Mouse (Mus musculus) erythroblast, embryonic 14.5 days (primary cell): ENCODE results near the gene Gm8220.
"Not testable (repeated sequence)": the region's sequence is repeated elsewhere in the genome, so short reads cannot be mapped to it uniquely, and the experiment has no call there.

ENCODE experiments used
- GATA1 ChIP-seq: IDR thresholded peaks from 2 replicates; pipeline ENCODE4 v1.6.1; 2012; ENCODE audit warnings: low read length, inconsistent platforms, mixed read lengths
- TAL1 ChIP-seq: IDR thresholded peaks from 3 replicates; pipeline ENCODE4 v1.6.1; 2012; ENCODE audit warnings: low read length, inconsistent platforms, mixed read lengths

DNA sequence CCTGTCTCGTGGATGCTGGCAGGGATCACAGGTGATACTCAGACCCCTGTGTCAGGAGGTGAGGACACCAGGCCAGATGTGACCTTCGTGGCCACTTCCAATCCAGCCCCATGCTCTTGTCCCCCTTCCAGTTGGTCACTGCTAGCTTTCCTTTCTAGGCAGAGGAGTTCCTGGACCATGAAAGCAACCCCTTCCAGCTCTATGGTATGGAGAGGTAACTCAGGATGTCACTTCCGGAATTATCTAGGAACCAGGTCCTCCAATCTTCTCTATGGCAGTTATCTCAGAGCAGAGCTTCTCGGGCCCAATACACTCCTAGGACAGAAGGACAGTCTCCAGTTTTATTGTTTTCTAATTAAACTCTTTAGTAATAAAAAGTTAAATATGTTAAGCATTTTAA is 26.7 kb downstream of the Gm8220 start:
- TF ChIP-seq GATA1, TAL1: not testable (repeated sequence)
